Mouse (Mus musculus) mouse trophoblast stem cell (cell line): ENCODE data around the gene Nrl.

Source experiments
- in situ Hi-C, 2 experiments: fragments of 300-500 bp; cut with MseI, MboI; formaldehyde crosslinking; loops; 2 replicates in 1 of 2; 3 replicates in 1 of 2; pipeline ENCODE4 v1.15.1; 2025

Gene Nrl

GRCm38 (mm10) chr14:55486836-55487235 is 37.9 kb downstream of the Nrl start:
- in situ Hi-C loops: no loop called here

- in situ Hi-C loops: no loop called here
These were observed 40.2 kb downstream of the Nrl start for GRCm38 (mm10) chr14:55484430-55485085.

GRCm38 (mm10) chr14:55479629-55480028 is 45.2 kb downstream of the Nrl start:
- in situ Hi-C loops: no loop called here

GRCm38 (mm10) chr14:55478651-55479599 is 45.9 kb downstream of the Nrl start, which contains the start of gene Dhrs4:
Gene Dhrs4 (plus strand): TSS chr14:55478758.
- in situ Hi-C loops: no loop called here

GRCm38 (mm10) chr14:55477829-55478228 is 47.0 kb downstream of the Nrl start:
- in situ Hi-C loops: no loop called here

- in situ Hi-C loops: no loop called here
These were observed 47.4 kb downstream of the Nrl start for GRCm38 (mm10) chr14:55477421-55477820.

- in situ Hi-C loops: no loop called here
These were observed 49.1 kb downstream of the Nrl start for GRCm38 (mm10) chr14:55475654-55476053.

- in situ Hi-C loops: no loop called here
These were observed 54.0 kb downstream of the Nrl start for GRCm38 (mm10) chr14:55470806-55471205.

- in situ Hi-C loops: no loop called here
These were observed 55.0 kb downstream of the Nrl start for GRCm38 (mm10) chr14:55469821-55470220.

- in situ Hi-C loops: no loop called here
These were observed 55.7 kb downstream of the Nrl start for GRCm38 (mm10) chr14:55469041-55469440.
